Mouse (Mus musculus) cortical plate, adult 2 months (tissue): Measurements from ENCODE around the gene Rtel1.

Source experiments
- CTCF ChIP-seq: fragments of 200-500 bp; IDR thresholded peaks from 2 replicates; pipeline ENCODE4 v1.5.1; 2011; ENCODE audit warnings: mild to moderate bottlenecking, control low read depth, low read length; ENCODE audit not compliant: insufficient read depth; ENCODE audit errors: extremely low read depth
- POLR2A ChIP-seq: fragments of 200-500 bp; IDR thresholded peaks from 2 replicates; pipeline ENCODE4 v1.6.1; 2011; ENCODE audit warnings: mild to moderate bottlenecking, low read length, control low read depth; ENCODE audit not compliant: insufficient read depth; ENCODE audit errors: extremely low read depth

DNA sequence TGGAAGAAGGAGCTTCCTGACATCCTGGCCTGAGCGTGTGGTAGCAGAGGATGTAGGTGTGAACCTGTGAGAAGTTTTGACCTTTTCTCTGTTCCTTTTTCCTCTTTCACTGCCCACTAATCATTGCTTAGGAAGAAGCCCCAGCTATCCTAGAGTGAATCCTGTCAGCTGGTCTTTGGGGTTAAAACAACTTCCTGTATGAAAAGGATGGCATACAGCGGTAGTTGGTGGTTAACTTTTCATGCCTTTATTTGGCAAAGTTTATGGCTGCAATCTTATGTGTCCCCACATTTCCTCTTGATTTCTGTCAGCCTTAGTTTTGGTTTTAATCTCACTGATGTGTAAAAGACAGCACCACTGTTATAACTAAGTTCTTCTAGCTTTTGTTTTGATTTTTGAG is 57.7 kb downstream of the Rtel1 start:
- TF ChIP-seq CTCF (no peak), POLR2A (no peak)
